Mouse (Mus musculus) G1E (cell line): ENCODE measurements around the gene Myh14.

Experiments
- CTCF ChIP-seq: IDR thresholded peaks from 2 replicates; pipeline ENCODE4 v1.5.1; 2012; ENCODE audit warnings: low read depth, low read length, inconsistent platforms, mixed read lengths
- GATA1 ChIP-seq: IDR thresholded peaks from 2 replicates; pipeline ENCODE4 v1.6.1; 2012; ENCODE audit warnings: borderline replicate concordance, low read length, inconsistent platforms, mixed read lengths
- POLR2AphosphoS5 ChIP-seq: IDR thresholded peaks from 2 replicates; pipeline ENCODE4 v1.6.1; 2012; ENCODE audit warnings: low read depth, low read length, inconsistent platforms; ENCODE audit not compliant: insufficient replicate concordance

DNA sequence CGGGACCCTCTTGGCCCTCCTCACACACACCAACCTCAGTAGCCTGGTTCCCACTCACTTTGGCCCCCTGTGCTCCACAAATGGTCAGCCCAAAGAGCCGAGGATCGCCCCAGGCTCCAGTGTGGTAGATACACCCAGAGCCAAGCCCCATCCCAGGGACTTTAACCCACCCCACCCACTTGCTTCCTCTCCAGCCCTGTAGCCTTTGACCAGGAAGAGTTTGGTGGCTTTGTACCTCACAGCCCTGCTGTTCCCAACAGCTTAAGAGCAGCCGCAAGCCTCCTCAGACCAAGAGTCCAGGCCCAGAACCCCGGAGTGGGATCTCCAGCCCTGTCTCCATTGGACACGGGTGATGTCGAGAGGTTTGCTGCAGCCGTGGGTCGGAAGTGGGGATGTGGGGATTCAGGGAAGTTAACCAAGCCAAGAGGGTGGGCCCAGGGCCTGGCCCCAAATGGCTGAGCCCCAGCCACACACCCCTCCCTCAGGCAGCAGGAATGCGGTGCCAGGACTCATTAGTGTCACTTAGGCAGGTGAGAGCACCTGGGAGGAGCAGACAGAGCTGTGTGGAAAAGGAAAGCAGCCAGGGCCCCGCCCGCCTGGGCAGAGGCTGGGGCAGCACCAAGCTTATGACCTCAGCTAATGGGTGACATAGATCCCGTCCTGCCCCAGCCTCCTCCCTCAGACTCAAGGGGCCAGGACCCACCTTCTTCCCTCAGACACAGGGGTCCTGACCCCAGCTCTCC is 2.5 kb downstream of the Myh14 start:
- TF ChIP-seq CTCF, result no peak
- no peak for TF ChIP-seq POLR2AphosphoS5
- TF ChIP-seq GATA1, result no peak
